Mouse (Mus musculus) cortical plate, adult 2 months (tissue): ENCODE measurements around the gene Picalm.

Source experiments
- CTCF ChIP-seq: fragments of 200-500 bp; IDR thresholded peaks from 2 replicates; pipeline ENCODE4 v1.5.1; 2011; ENCODE audit warnings: mild to moderate bottlenecking, control low read depth, low read length; ENCODE audit not compliant: insufficient read depth; ENCODE audit errors: extremely low read depth
- POLR2A ChIP-seq: fragments of 200-500 bp; IDR thresholded peaks from 2 replicates; pipeline ENCODE4 v1.6.1; 2011; ENCODE audit warnings: mild to moderate bottlenecking, low read length, control low read depth; ENCODE audit not compliant: insufficient read depth; ENCODE audit errors: extremely low read depth

DNA sequence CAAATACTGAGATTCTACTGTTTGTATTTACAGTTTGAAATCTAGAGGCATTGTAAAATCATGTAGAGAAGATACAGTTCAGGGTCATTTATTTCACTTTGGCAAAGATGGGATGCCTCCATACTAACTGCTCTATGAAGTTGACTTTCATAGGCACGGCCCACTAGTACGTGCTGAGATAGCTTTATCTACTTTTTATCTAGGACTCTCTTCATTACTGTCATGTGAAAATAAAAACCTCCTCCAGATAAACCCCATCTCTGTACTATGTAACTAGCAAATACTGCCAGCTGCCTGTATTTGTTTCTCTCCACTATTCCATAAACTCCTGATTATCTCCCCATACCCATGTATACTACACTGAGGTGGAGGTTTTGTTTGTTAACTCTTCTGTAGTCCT lies 18.0 kb downstream of the Picalm start:
- TF ChIP-seq CTCF (no peak), POLR2A (no peak)
